ENCODE assay signal across 8 mouse cellular contexts in genomic region chr6:121210926-121211289, GRCm38 (mm10). TPM values are rescaled to one million over a fixed set of nuclear protein-coding genes. Genes with fewer than 3 reads are reported as not detected.
A peak's percentile ranks its signal among the peaks of the same experiment; 100 is the strongest.
DNase-seq lines count a peak whose midpoint lies in the region; ATAC-seq and TF ChIP-seq lines count a peak whose summit lies in the region.

No protein-coding gene starts in this region.

- peaks cover 32% of the 10 kb centered on the region for H3K27me3 ChIP-seq in heart, postnatal 0 days (ENCODE audit: control insufficient read depth, insufficient read depth, low read length)
- peaks cover 38% of the 10 kb centered on the region for H3K27me3 ChIP-seq in hindbrain, embryonic 13.5 days
- peaks cover 19% of the 10 kb centered on the region for H3K27me3 ChIP-seq in midbrain, embryonic 14.5 days (ENCODE audit: control insufficient read depth, insufficient read depth, low read length)

- whole genome bisulfite sequencing in heart, postnatal 0 days, result 3% methylated on average over 12 of the region's 12 CpGs
- WGBS in hindbrain, embryonic 13.5 days, result 2% methylated on average over 12 of the region's 12 CpGs
- 1% methylated on average over 12 of the region's 12 CpGs for WGBS in midbrain, embryonic 14.5 days

- peak overlapping the region; percentile 97 for H3K4me2 ChIP-seq in heart, postnatal 0 days (ENCODE audit: low read depth, low read length)
- H3K4me2 ChIP-seq in hindbrain, embryonic 13.5 days, result peak overlapping the region; percentile 94
- peak overlapping the region; percentile 94 for H3K4me2 ChIP-seq in midbrain, embryonic 14.5 days (ENCODE audit: low read length)

- no peak for TF ChIP-seq EP300 in heart, postnatal 0 days (IDR thresholded peaks at IDR 0.05; ENCODE audit: low read depth)

- TF ChIP-seq POLR2A in cortical plate, adult 2 months (IDR thresholded peaks at IDR 0.05; ENCODE audit: extremely low read depth, insufficient read depth, low read length), result no peak

- ATAC-seq in heart, postnatal 0 days (ENCODE audit: insufficient read depth, low read depth), result no peak
- peak; percentile 44 for ATAC-seq in hindbrain, embryonic 13.5 days (ENCODE audit: low FRiP score)
- ATAC-seq in midbrain, embryonic 14.5 days (ENCODE audit: low FRiP score, low TSS enrichment), result no peak

- H3K9ac ChIP-seq in heart, postnatal 0 days (replicated peaks; ENCODE audit: low read depth, low read length), result peak overlapping the region; percentile 50
- H3K9ac ChIP-seq in hindbrain, embryonic 13.5 days, result peak overlapping the region; percentile 72
- H3K9ac ChIP-seq in midbrain, embryonic 14.5 days (replicated peaks; ENCODE audit: low read length), result peak overlapping the region; percentile 51

- no peaks in the 10 kb centered on the region for H3K9me3 ChIP-seq in heart, postnatal 0 days (replicated peaks; ENCODE audit: control insufficient read depth, low read length)
- no peaks in the 10 kb centered on the region for H3K9me3 ChIP-seq in hindbrain, embryonic 13.5 days
- H3K9me3 ChIP-seq in midbrain, embryonic 14.5 days (ENCODE audit: control insufficient read depth, low read length), result no peaks in the 10 kb centered on the region

- no peak for DNase-seq in heart, postnatal 0 days (ENCODE audit: low spot score)
- no peak for DNase-seq in heart, postnatal 14 days
- peak; percentile 42 for DNase-seq in midbrain, embryonic 14.5 days
- no peak for DNase-seq in adrenal gland, adult 18-20 months (ENCODE audit: low spot score in 2 of 2)
- DNase-seq in thymus, postnatal 4 days, result no peak
- no peak for DNase-seq in kidney, postnatal 36 days

- H3K27ac ChIP-seq in heart, postnatal 0 days (ENCODE audit: low read depth), result no peak overlapping the region
- no peak overlapping the region for H3K27ac ChIP-seq in cortical plate, adult 2 months (ENCODE audit: insufficient read depth, low read length)
- no peak overlapping the region for H3K27ac ChIP-seq in hindbrain, embryonic 13.5 days
- no peak overlapping the region for H3K27ac ChIP-seq in midbrain, embryonic 14.5 days (replicated peaks; ENCODE audit: low read depth, low read length)

- H3K4me3 ChIP-seq in heart, postnatal 0 days (ENCODE audit: low read depth, low read length), result peak overlapping the region; percentile 55
- H3K4me3 ChIP-seq in cortical plate, adult 2 months (ENCODE audit: insufficient read depth, low read length), result peak overlapping the region; percentile 42
- peak overlapping the region; percentile 45 for H3K4me3 ChIP-seq in hindbrain, embryonic 13.5 days
- H3K4me3 ChIP-seq in midbrain, embryonic 14.5 days (replicated peaks; ENCODE audit: low read depth, low read length), result peak overlapping the region; percentile 46

- H3K36me3 ChIP-seq in heart, postnatal 0 days (replicated peaks; ENCODE audit: control insufficient read depth, insufficient read depth, low read length), result no peaks in the 10 kb centered on the region
- no peaks in the 10 kb centered on the region for H3K36me3 ChIP-seq in hindbrain, embryonic 13.5 days
- no peaks in the 10 kb centered on the region for H3K36me3 ChIP-seq in midbrain, embryonic 14.5 days (ENCODE audit: control insufficient read depth, insufficient read depth, low read length)

- peaks cover 13% of the 10 kb centered on the region for H3K4me1 ChIP-seq in heart, postnatal 0 days (ENCODE audit: control insufficient read depth, insufficient read depth)
- H3K4me1 ChIP-seq in cortical plate, adult 2 months (ENCODE audit: control insufficient read depth, insufficient read depth, low read length), result no peaks in the 10 kb centered on the region
- peaks cover 20% of the 10 kb centered on the region for H3K4me1 ChIP-seq in hindbrain, embryonic 13.5 days (replicated peaks)
- peaks cover 13% of the 10 kb centered on the region for H3K4me1 ChIP-seq in midbrain, embryonic 14.5 days (ENCODE audit: control insufficient read depth, insufficient read depth, low read length)

- TF ChIP-seq CTCF in heart, postnatal 0 days (IDR thresholded peaks at IDR 0.05; ENCODE audit: low read depth), result no peak
- TF ChIP-seq CTCF in cortical plate, adult 2 months (IDR thresholded peaks at IDR 0.05; ENCODE audit: extremely low read depth, insufficient read depth, low read length), result no peak

- intact Hi-C loops in heart, postnatal 14 days (cut with DNase I), result no loop called here

RNA-seq across cellular contexts. Expression of gene Tuba8, which starts 0.4 kb away (rescaled TPM):
- 2.7 and 5.6 TPM in 2 replicates for total RNA-seq in heart, postnatal 0 days (2014; rRNA removed; ENCODE audit: low replicate concordance)
- 3.6 and 6.0 TPM in 2 replicates for polyA plus RNA-seq in heart, postnatal 0 days (2015; fragmentation: Nextera tagmentation; extraction: Ambion mirVana)
- 100 to 1,000 TPM in 1 of 2 experiments, 10 to 100 TPM in 1; 78.5 to 115 TPM for total RNA-seq in heart, postnatal 14 days (2021)
- 5.4 and 5.8 TPM in 2 replicates for polyA plus RNA-seq in cortical plate, adult 2 months (2012; rRNA removed)
- polyA plus RNA-seq in hindbrain, embryonic 13.5 days (2015; fragmentation: Nextera tagmentation; extraction: Ambion mirVana), result 0.39 and 0.40 TPM in 2 replicates
- 0.36 and 0.53 TPM in 2 replicates for polyA plus RNA-seq in midbrain, embryonic 14.5 days (2014; fragmentation: Nextera tagmentation; extraction: Ambion mirVana)
- total RNA-seq in adrenal gland, adult 18-20 months (2021), result 10 to 100 TPM in 1 of 2 experiments, 1 to 10 TPM in 1; 9.7 to 22.9 TPM

RNA-seq across cellular contexts. Expression of gene Pex26, which starts 27.4 kb away (rescaled TPM):
- total RNA-seq in heart, postnatal 0 days (2014; rRNA removed; ENCODE audit: low replicate concordance), result 17.5 and 20.2 TPM in 2 replicates
- 4.6 and 5.0 TPM in 2 replicates for polyA plus RNA-seq in heart, postnatal 0 days (2015; fragmentation: Nextera tagmentation; extraction: Ambion mirVana)
- 1 to 10 TPM; 8.1 to 8.4 TPM for total RNA-seq in heart, postnatal 14 days (2021)
- 15.4 and 15.6 TPM in 2 replicates for polyA plus RNA-seq in cortical plate, adult 2 months (2012; rRNA removed)
- polyA plus RNA-seq in hindbrain, embryonic 13.5 days (2015; fragmentation: Nextera tagmentation; extraction: Ambion mirVana), result 13.9 and 14.7 TPM in 2 replicates
- 15.1 and 16.4 TPM in 2 replicates for polyA plus RNA-seq in midbrain, embryonic 14.5 days (2014; fragmentation: Nextera tagmentation; extraction: Ambion mirVana)
- total RNA-seq in adrenal gland, adult 18-20 months (2021), result 10 to 100 TPM; 11.1 to 11.6 TPM

RNA-seq across cellular contexts. Expression of gene Usp18, which starts 34.8 kb away (rescaled TPM):
- 8.3 and 13.3 TPM in 2 replicates for total RNA-seq in heart, postnatal 0 days (2014; rRNA removed; ENCODE audit: low replicate concordance)
- 4.0 and 5.2 TPM in 2 replicates for polyA plus RNA-seq in heart, postnatal 0 days (2015; fragmentation: Nextera tagmentation; extraction: Ambion mirVana)
- 1 to 10 TPM in 1 of 2 experiments, under 1 TPM in 1; 0.86 to 1.0 TPM for total RNA-seq in heart, postnatal 14 days (2021)
- polyA plus RNA-seq in cortical plate, adult 2 months (2012; rRNA removed), result 2.2 and 3.6 TPM in 2 replicates
- 0.96 and 1.0 TPM in 2 replicates for polyA plus RNA-seq in hindbrain, embryonic 13.5 days (2015; fragmentation: Nextera tagmentation; extraction: Ambion mirVana)
- 0.65 and 6.2 TPM in 2 replicates for polyA plus RNA-seq in midbrain, embryonic 14.5 days (2014; fragmentation: Nextera tagmentation; extraction: Ambion mirVana)
- total RNA-seq in adrenal gland, adult 18-20 months (2021), result 1 to 10 TPM; 1.9 to 2.3 TPM
